ENCODE assay signal across 17 mouse cellular contexts in the genomic region with DNA sequence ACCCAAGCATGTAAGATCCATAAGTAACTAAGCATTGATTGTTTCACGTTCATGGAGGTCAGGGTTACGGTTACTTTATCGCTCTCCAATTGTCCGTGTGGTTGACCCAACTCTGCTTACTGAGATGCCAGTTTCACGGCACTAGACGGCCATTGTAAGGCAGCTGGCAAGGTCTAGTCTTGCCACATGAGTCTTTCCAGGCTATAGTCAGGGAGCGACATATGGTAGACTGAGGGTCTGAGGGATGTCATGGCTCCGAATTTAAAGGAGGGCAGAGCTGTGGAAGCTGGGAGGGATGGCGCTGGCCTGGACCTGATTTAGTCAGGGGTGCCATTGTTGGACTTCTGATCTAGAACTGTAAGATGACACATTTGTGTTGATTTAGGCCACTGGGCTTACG.
"Had no signal": no experiment of that assay in that cellular context is flagged by ENCODE, and none has a peak within 500 bp of the region (broad histone marks: within the 10 kb centered on the region; RNA-seq: fewer than 3 reads in every experiment).

No protein-coding gene starts in this region.

- H3K4me2 ChIP-seq: embryonic facial prominence, embryonic 12.5 days; embryonic facial prominence, embryonic 13.5 days; embryonic facial prominence, embryonic 15.5 days; forebrain, embryonic 12.5 days; forebrain, embryonic 13.5 days; forebrain, embryonic 15.5 days had no signal

- H3K27me3 ChIP-seq: embryonic facial prominence, embryonic 12.5 days; embryonic facial prominence, embryonic 13.5 days; embryonic facial prominence, embryonic 15.5 days; forebrain, embryonic 12.5 days; forebrain, embryonic 13.5 days; forebrain, embryonic 15.5 days had no signal

- H3K27ac ChIP-seq: embryonic facial prominence, embryonic 10.5 days; embryonic facial prominence, embryonic 12.5 days; embryonic facial prominence, embryonic 13.5 days; embryonic facial prominence, embryonic 15.5 days; forebrain, embryonic 10.5 days; forebrain, embryonic 12.5 days; forebrain, embryonic 13.5 days; forebrain, embryonic 15.5 days; gastrocnemius, adult 2 months had no signal

- H3K4me3 ChIP-seq: embryonic facial prominence, embryonic 10.5 days; embryonic facial prominence, embryonic 12.5 days; embryonic facial prominence, embryonic 13.5 days; embryonic facial prominence, embryonic 15.5 days; erythroblast, embryonic 14.5 days; forebrain, embryonic 10.5 days; forebrain, embryonic 12.5 days; forebrain, embryonic 13.5 days; forebrain, embryonic 15.5 days; gastrocnemius, adult 2 months; heart, adult 2 months had no signal

- H3K36me3 ChIP-seq: embryonic facial prominence, embryonic 10.5 days; embryonic facial prominence, embryonic 12.5 days; embryonic facial prominence, embryonic 13.5 days; embryonic facial prominence, embryonic 15.5 days; forebrain, embryonic 10.5 days; forebrain, embryonic 12.5 days; forebrain, embryonic 15.5 days had no signal

- DNase-seq: cerebellum, adult 8-10 months; cerebellum, adult 9-10 months; cerebellum, adult 9-11 months; gastrocnemius, postnatal 25 days had no signal

- H3K9ac ChIP-seq: embryonic facial prominence, embryonic 12.5 days; embryonic facial prominence, embryonic 13.5 days; embryonic facial prominence, embryonic 15.5 days; forebrain, embryonic 12.5 days; forebrain, embryonic 13.5 days; forebrain, embryonic 15.5 days; forebrain, postnatal 0 days had no signal

- H3K9me3 ChIP-seq: embryonic facial prominence, embryonic 10.5 days; embryonic facial prominence, embryonic 12.5 days; embryonic facial prominence, embryonic 15.5 days; forebrain, embryonic 13.5 days; forebrain, embryonic 15.5 days had no signal

- ATAC-seq: forebrain, embryonic 13.5 days; forebrain, embryonic 15.5 days; forebrain, embryonic 16.5 days; forebrain, postnatal 0 days had no signal

- H3K4me1 ChIP-seq: embryonic facial prominence, embryonic 12.5 days; embryonic facial prominence, embryonic 13.5 days; embryonic facial prominence, embryonic 15.5 days had no signal
